ENCODE assay signal across 8 mouse cellular contexts in the genomic region with DNA sequence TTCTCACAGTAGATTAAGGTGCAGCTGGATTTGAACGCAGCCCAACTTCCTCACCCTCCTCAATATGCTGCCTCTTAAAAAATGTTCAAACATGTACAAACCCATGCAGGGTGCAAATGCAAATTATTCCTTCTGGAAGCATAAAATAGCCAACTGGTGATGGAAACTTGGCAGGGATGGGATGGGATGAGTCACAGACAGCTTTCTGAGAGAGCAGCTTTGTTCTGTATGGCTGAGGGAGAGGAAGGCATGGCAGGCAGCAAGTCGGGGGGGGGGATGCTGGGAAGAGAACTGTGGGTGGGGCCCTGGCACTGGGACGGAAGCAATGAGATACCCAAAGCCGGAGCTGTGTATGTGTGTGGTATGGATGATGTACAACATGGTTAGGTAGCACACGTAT.
DNase-seq lines count a peak whose midpoint lies in the region; ATAC-seq and TF ChIP-seq lines count a peak whose summit lies in the region.

No protein-coding gene starts in this region.

- peak overlapping the region; percentile 76 for H3K27ac ChIP-seq in layer of hippocampus, adult 2 months

- no peaks in the 10 kb centered on the region for H3K27me3 ChIP-seq in Patski

- DNase-seq in 3T3-L1 (ENCODE audit: low read depth, low spot score) (peak; percentile 26), Patski (ENCODE audit: low read depth, low spot score) (peak; percentile 20)
- peak; percentile 73 for DNase-seq in fibroblast of lung, adult 2 months (ENCODE audit: low read depth)
- DNase-seq in layer of hippocampus, adult 2 months (ENCODE audit: low spot score in 2 of 2), result peak; percentile 74 to 92
- DNase-seq in right cerebral cortex, adult 2 months (ENCODE audit: low spot score in 2 of 2), result peak; percentile 71 to 80
- no peak for DNase-seq in kidney, adult 18-20 months
- DNase-seq in kidney, postnatal 25 days, result no peak

- peak; percentile 35 for ATAC-seq in Patski
- ATAC-seq in megakaryocyte progenitor cell, adult 5-6 weeks (replicated peaks; ENCODE audit: poor library complexity), result no peak

- POLR2A ChIA-PET in Patski (lab: Charles Lee), result no interaction called here

- in situ Hi-C loops in Patski (cut with MboI; ENCODE audit: low pct_unique_long_range_greater_than_20kb), result no loop called here

- H3K4me3 ChIP-seq in layer of hippocampus, adult 2 months, result no peak overlapping the region

- CTCF ChIA-PET in Patski (lab: Charles Lee), result no interaction called here

- TF ChIP-seq CTCF in Patski (IDR thresholded peaks at IDR 0.05), result no peak
- no peak for TF ChIP-seq CTCF in layer of hippocampus, adult 2 months (conservative IDR thresholded peaks at IDR 0.05)

Comparison
In these comparisons a context has a peak if more than half of its experiments do, and no peak if none do; other contexts are left out.
1. DNase-seq: peak in 3T3-L1 (single experiment), Patski (single experiment), fibroblast of lung, adult 2 months (single experiment), layer of hippocampus, adult 2 months (2 of 2) and right cerebral cortex, adult 2 months (2 of 2); none in kidney, adult 18-20 months (single experiment) and kidney, postnatal 25 days (0 of 2).